Mouse (Mus musculus): Measurements from ENCODE around the gene Pfn4.

GRCm38 (mm10) chr12:4781270-4781669 lies 12.4 kb downstream of the Pfn4 start:
- TF ChIP-seq CTCF (IDR thresholded peaks at IDR 0.05; ENCODE audit: low read depth) (no peak), EP300 (IDR thresholded peaks at IDR 0.05; ENCODE audit: low read depth) (no peak)

Data from liver, postnatal 0 days (tissue).